Mouse (Mus musculus) intestine, postnatal 0 days (tissue): ENCODE data around the gene Igsf3. TPM values are rescaled to one million over a fixed set of nuclear protein-coding genes. Genes with fewer than 3 reads are reported as not detected.

ENCODE experiments used
- ATAC-seq: fragments of 200-750 bp; cut with Nextera tagmentation; 2 replicates; pipeline ENCODE4 v1.8.0; 2017; ENCODE audit warnings: mild to moderate bottlenecking, moderate TSS enrichment, moderate library complexity
- H3K27ac ChIP-seq: fragments of 300-500 bp; sonication (generic); 2 replicates; pipeline ENCODE4 v1.5.1; 2014; ENCODE audit warnings: mild to moderate bottlenecking, low read depth, low read length, moderate library complexity
- H3K27me3 ChIP-seq: fragments of 300-500 bp; sonication (generic); replicated peaks from 2 replicates; pipeline ENCODE4 v1.6.1; 2014; ENCODE audit warnings: low read length, mixed read lengths; ENCODE audit not compliant: control insufficient read depth, insufficient read depth
- H3K36me3 ChIP-seq: fragments of 300-500 bp; sonication (generic); 2 replicates; pipeline ENCODE4 v1.6.1; 2014; ENCODE audit warnings: mild to moderate bottlenecking, moderate library complexity; ENCODE audit not compliant: control insufficient read depth, insufficient read depth
- H3K4me1 ChIP-seq: fragments of 300-500 bp; sonication (generic); replicated peaks from 2 replicates; pipeline ENCODE4 v1.6.1; 2014; ENCODE audit warnings: antibody characterized with exemption, low read length, mixed read lengths; ENCODE audit not compliant: control insufficient read depth, insufficient read depth
- H3K4me2 ChIP-seq: fragments of 300-500 bp; sonication (generic); replicated peaks from 2 replicates; pipeline ENCODE4 v1.6.1; 2014; ENCODE audit warnings: low read depth, mild to moderate bottlenecking, moderate library complexity
- H3K4me3 ChIP-seq: fragments of 300-500 bp; sonication (generic); 2 replicates; pipeline ENCODE4 v1.5.1; 2014; ENCODE audit warnings: low read depth, low read length
- H3K9ac ChIP-seq: fragments of 300-500 bp; sonication (generic); 2 replicates; pipeline ENCODE4 v1.6.1; 2014; ENCODE audit warnings: mild to moderate bottlenecking, low read depth, low read length
- H3K9me3 ChIP-seq: fragments of 300-500 bp; sonication (generic); 2 replicates; pipeline ENCODE4 v1.6.1; 2016; ENCODE audit warnings: mixed run types; ENCODE audit not compliant: control insufficient read depth
- CTCF ChIP-seq: sonication (generic); IDR thresholded peaks from 2 replicates; pipeline ENCODE4 v1.5.1; 2016; ENCODE audit warnings: low read depth, mild to moderate bottlenecking, control low read depth, antibody characterized with exemption, moderate library complexity
- WGBS: fragments of 180-500 bp; shearing (Covaris S2); extraction: QIAGEN DNeasy Blood & Tissue Kit; methylation state at CpG from one replicate; pipeline ENCODE4 v1.1.7; 2014; 5-methylcytosine and 5-hydroxymethylcytosine counted together
- polyA plus RNA-seq: library from polyadenylated mRNA; unstranded; fragments of >200 nt; fragmentation: Nextera tagmentation; extraction: Ambion mirVana; gene quantifications from 2 replicates; pipeline ENCODE4 v1.2.1, GENCODE M21; 2015

Igsf3 gene
- polyA plus RNA-seq, 1 experiment from 2014 or later = 13.0 TPM

- Histone ChIP-seq H3K4me3 (no peak overlapping the region), H3K36me3 (no peaks in the 10 kb centered on the region), H3K4me2 (no peak overlapping the region), H3K9ac (no peak overlapping the region), H3K27ac (no peak overlapping the region), H3K27me3 (no peaks in the 10 kb centered on the region), H3K9me3 (no peaks in the 10 kb centered on the region), H3K4me1 (no peaks in the 10 kb centered on the region)
- WGBS = 36% methylated on average over 11 of the region's 11 CpGs
- no peak for TF ChIP-seq CTCF
- no peak for ATAC-seq
Observed at GRCm38 (mm10) chr3:101367372-101367771, 9.5 kb upstream of the Igsf3 start.

DNA sequence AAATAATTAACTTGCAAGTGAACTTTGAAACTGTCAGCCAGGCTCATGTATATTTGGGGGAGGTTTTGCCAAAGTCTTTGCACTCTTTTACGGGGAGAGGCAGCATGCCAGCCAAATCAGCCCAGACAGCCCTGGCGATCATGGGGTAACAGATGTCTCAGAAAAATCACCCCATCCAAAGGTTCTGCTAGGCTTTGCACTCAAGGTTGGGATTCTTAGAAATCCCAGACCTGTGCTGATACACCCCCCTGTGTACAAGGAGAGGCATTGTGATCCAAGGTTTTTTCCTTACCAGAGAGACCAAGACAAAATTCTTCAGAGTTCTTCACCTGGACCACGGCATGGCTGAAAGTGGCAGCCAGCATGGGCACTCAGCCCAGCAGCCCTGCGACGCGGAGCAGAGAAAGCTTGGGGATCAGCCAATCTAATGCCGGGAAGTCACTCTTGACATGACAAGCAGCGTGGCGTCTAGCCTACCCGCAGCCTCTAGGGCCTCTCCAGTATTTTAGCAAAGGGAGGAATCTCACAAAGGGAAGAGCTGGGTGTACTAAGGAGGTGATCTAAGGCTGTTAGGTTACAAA, 7.5 kb upstream of the Igsf3 start:
- no peaks in the 10 kb centered on the region for H3K9me3 ChIP-seq
- no peak overlapping the region for H3K27ac ChIP-seq
- H3K4me3 ChIP-seq = no peak overlapping the region
- no peak overlapping the region for H3K4me2 ChIP-seq
- no peaks in the 10 kb centered on the region for H3K36me3 ChIP-seq
- H3K4me1 ChIP-seq = no peaks in the 10 kb centered on the region
- no peak for ATAC-seq
- H3K27me3 ChIP-seq = no peaks in the 10 kb centered on the region
- no peak for TF ChIP-seq CTCF
- 44% methylated on average over 10 of the region's 10 CpGs for WGBS
- H3K9ac ChIP-seq = no peak overlapping the region

- H3K27ac ChIP-seq = no peak overlapping the region
- 36% methylated on average over 13 of the region's 13 CpGs for WGBS
- H3K9me3 ChIP-seq = no peaks in the 10 kb centered on the region
- no peak for ATAC-seq
- H3K4me2 ChIP-seq = peak overlapping the region; percentile 30
- no peak overlapping the region for H3K4me3 ChIP-seq
- no peak overlapping the region for H3K9ac ChIP-seq
- no peaks in the 10 kb centered on the region for H3K36me3 ChIP-seq
- no peaks in the 10 kb centered on the region for H3K27me3 ChIP-seq
- peak; percentile 87 for TF ChIP-seq CTCF
- H3K4me1 ChIP-seq = no peaks in the 10 kb centered on the region
Observed at GRCm38 (mm10) chr3:101372345-101372980, 4.4 kb upstream of the Igsf3 start.

GRCm38 (mm10) chr3:101377256-101378024, 557 bp downstream of the Igsf3 start:
- Histone ChIP-seq H3K9me3 (no peaks in the 10 kb centered on the region), H3K4me2 (peak overlapping the region; percentile 100), H3K9ac (peak overlapping the region; percentile 79), H3K27me3 (no peaks in the 10 kb centered on the region), H3K36me3 (no peaks in the 10 kb centered on the region), H3K27ac (peak overlapping the region; percentile 37; the same call in 1 of the 2 replicates), H3K4me3 (peak overlapping the region; percentile 80), H3K4me1 (peaks cover 11% of the 10 kb centered on the region; the same call in 1 of the 2 replicates)
- ATAC-seq = peak; percentile 41
- under 1% methylated on average over 62 of the region's 62 CpGs for WGBS
- no peak for TF ChIP-seq CTCF

GRCm38 (mm10) chr3:101378102-101378501, 1.2 kb downstream of the Igsf3 start:
- Histone ChIP-seq H3K9me3 (no peaks in the 10 kb centered on the region), H3K27ac (no peak overlapping the region), H3K4me1 (peaks cover 11% of the 10 kb centered on the region; the same call in 1 of the 2 replicates), H3K9ac (peak overlapping the region; percentile 79), H3K4me2 (peak overlapping the region; percentile 100), H3K27me3 (no peaks in the 10 kb centered on the region), H3K4me3 (peak overlapping the region; percentile 80), H3K36me3 (no peaks in the 10 kb centered on the region)
- WGBS = 1% methylated on average over 12 of the region's 12 CpGs
- no peak for TF ChIP-seq CTCF
- no peak for ATAC-seq

- Histone ChIP-seq H3K36me3 (no peaks in the 10 kb centered on the region), H3K9ac (no peak overlapping the region), H3K4me1 (peaks cover 11% of the 10 kb centered on the region; the same call in 1 of the 2 replicates), H3K27ac (no peak overlapping the region), H3K4me2 (peak overlapping the region; percentile 41), H3K9me3 (no peaks in the 10 kb centered on the region), H3K27me3 (no peaks in the 10 kb centered on the region), H3K4me3 (no peak overlapping the region)
- WGBS = 15% methylated on average over 4 of the region's 4 CpGs
- no peak for TF ChIP-seq CTCF
- ATAC-seq = peak; percentile 46; the same call in 1 of the 2 replicates
Observed at GRCm38 (mm10) chr3:101379789-101380188, 2.9 kb downstream of the Igsf3 start.
